Mouse (Mus musculus) liver, postnatal 0 days (tissue): ENCODE measurements at regions not wholly inside any gene's neighbourhood (a gene's known extent, or its start where the extent isn't known, plus 50 kb on each side); places are given as distances from the start of the nearest gene placed in this dataset.

Experiments
- ATAC-seq: fragments of 200-750 bp; cut with Nextera tagmentation; 2 replicates; pipeline ENCODE4 v1.8.0; 2017; ENCODE audit warnings: mild to moderate bottlenecking, moderate library complexity
- DNase-seq: peaks from one replicate; pipeline ENCODE4 v3.0.0-alpha.2; 2016
- H3K27ac ChIP-seq: fragments of 300-500 bp; sonication (generic); 2 replicates; pipeline ENCODE4 v1.5.1; 2014; ENCODE audit warnings: antibody characterized with exemption, moderate library complexity, mild to moderate bottlenecking, low read depth
- H3K27me3 ChIP-seq: fragments of 300-500 bp; sonication (generic); 2 replicates; pipeline ENCODE4 v1.6.1; 2014; ENCODE audit warnings: low read length, control low read depth, mixed read lengths; ENCODE audit not compliant: insufficient read depth
- H3K36me3 ChIP-seq: fragments of 300-500 bp; sonication (generic); replicated peaks from 2 replicates; pipeline ENCODE4 v1.6.1; 2014; ENCODE audit warnings: mild to moderate bottlenecking, control low read depth, low read length, moderate library complexity, mixed read lengths; ENCODE audit not compliant: insufficient read depth
- H3K4me1 ChIP-seq: fragments of 300-500 bp; sonication (generic); 2 replicates; pipeline ENCODE4 v1.6.1; 2014; ENCODE audit warnings: antibody characterized with exemption, mild to moderate bottlenecking, control low read depth; ENCODE audit not compliant: insufficient read depth
- H3K4me2 ChIP-seq: fragments of 300-500 bp; sonication (generic); 2 replicates; pipeline ENCODE4 v1.6.1; 2014; ENCODE audit warnings: low read depth, mild to moderate bottlenecking, low read length, moderate library complexity, mixed read lengths
- H3K4me3 ChIP-seq: fragments of 300-500 bp; sonication (generic); 2 replicates; pipeline ENCODE4 v1.5.1; 2014; ENCODE audit warnings: low read depth, low read length
- H3K9ac ChIP-seq: fragments of 300-500 bp; sonication (generic); replicated peaks from 2 replicates; pipeline ENCODE4 v1.6.1; 2014; ENCODE audit warnings: mild to moderate bottlenecking, moderate library complexity
- H3K9me3 ChIP-seq: fragments of 300-500 bp; sonication (generic); 2 replicates; pipeline ENCODE4 v1.6.1; 2016; ENCODE audit warnings: mild to moderate bottlenecking, control low read depth, low read length, mixed read lengths
- CTCF ChIP-seq: sonication (generic); IDR thresholded peaks from 2 replicates; pipeline ENCODE4 v1.5.1; 2016; ENCODE audit warnings: antibody characterized with exemption, low read depth
- EP300 ChIP-seq: IDR thresholded peaks from 2 replicates; pipeline ENCODE4 v1.6.1; 2016; ENCODE audit warnings: antibody characterized with exemption, low read depth, mild to moderate bottlenecking
- WGBS: fragments of 180-500 bp; shearing (Covaris S2); extraction: QIAGEN DNeasy Blood & Tissue Kit; methylation state at CpG from one replicate; pipeline ENCODE4 v1.1.7; 2014; ENCODE audit not compliant: insufficient replicate concordance; 5-methylcytosine and 5-hydroxymethylcytosine counted together

GRCm38 (mm10) chr2:53947534-53947933 lies 137.8 kb downstream of the Rprm start:
- H3K4me3 ChIP-seq: no peak overlapping the region
- TF ChIP-seq CTCF (no peak), EP300 (no peak)
- H3K9me3 ChIP-seq: no peaks in the 10 kb centered on the region
- DNase-seq (no peak), ATAC-seq (no peak)
- H3K9ac ChIP-seq: no peak overlapping the region
- no peaks in the 10 kb centered on the region for H3K27me3 ChIP-seq
- no peak overlapping the region for H3K4me2 ChIP-seq
- no peak overlapping the region for H3K27ac ChIP-seq
- H3K4me1 ChIP-seq: no peaks in the 10 kb centered on the region
- no peaks in the 10 kb centered on the region for H3K36me3 ChIP-seq

- no peaks in the 10 kb centered on the region for H3K4me1 ChIP-seq
- H3K36me3 ChIP-seq: no peaks in the 10 kb centered on the region
- H3K27me3 ChIP-seq: no peaks in the 10 kb centered on the region
- WGBS: 65% methylated on average over 3 of the region's 3 CpGs
- DNase-seq (no peak), ATAC-seq (peak; percentile 78)
- TF ChIP-seq EP300 (no peak), CTCF (no peak)
- H3K4me2 ChIP-seq: no peak overlapping the region
- H3K9ac ChIP-seq: no peak overlapping the region
- no peaks in the 10 kb centered on the region for H3K9me3 ChIP-seq
- H3K4me3 ChIP-seq: no peak overlapping the region
- 0 out of 2 replicates have a peak overlapping the region, but pooled peaks have one; percentile 39 for H3K27ac ChIP-seq
Measured at GRCm38 (mm10) chr2:53911857-53912256, 173.5 kb downstream of the Rprm start.
